Mouse (Mus musculus) heart, adult 2 months (tissue): Measurements from ENCODE around the gene Mlf2. TPM values are rescaled to one million over a fixed set of nuclear protein-coding genes. Genes with fewer than 3 reads are reported as not detected.

ENCODE experiments used
- DNase-seq, 2 experiments: peaks; one replicate each; pipeline ENCODE4 v3.0.0; 2021
- H3K27ac ChIP-seq: fragments of 200-600 bp; 2 replicates; pipeline ENCODE4 v1.8.1; 2022
- H3K27me3 ChIP-seq: fragments of 200-500 bp; 2 replicates; pipeline ENCODE4 v1.6.1; 2012; ENCODE audit warnings: mild to moderate bottlenecking, low read length, inconsistent platforms, mixed read lengths; ENCODE audit not compliant: control insufficient read depth, insufficient read depth
- H3K36me3 ChIP-seq: fragments of 200-500 bp; 2 replicates; pipeline ENCODE4 v1.6.1; 2012; ENCODE audit warnings: low read length, inconsistent platforms; ENCODE audit not compliant: control insufficient read depth, insufficient read depth
- H3K4me1 ChIP-seq: fragments of 200-500 bp; 2 replicates; pipeline ENCODE4 v1.6.1; 2011; ENCODE audit warnings: low read length; ENCODE audit not compliant: control insufficient read depth, insufficient read depth
- H3K4me3 ChIP-seq: fragments of 200-600 bp; 2 replicates; pipeline ENCODE4 v1.8.1; 2022
- H3K79me2 ChIP-seq: fragments of 200-500 bp; replicated peaks from 2 replicates; pipeline ENCODE4 v1.6.1; 2012; ENCODE audit warnings: mild to moderate bottlenecking, inconsistent platforms, low read length, moderate library complexity, mixed read lengths; ENCODE audit not compliant: control insufficient read depth, insufficient read depth
- H3K9ac ChIP-seq: fragments of 200-500 bp; 2 replicates; pipeline ENCODE4 v1.6.1; 2012; ENCODE audit warnings: low read depth, mild to moderate bottlenecking, control low read depth, inconsistent platforms, low read length, mixed read lengths
- CTCF ChIP-seq: fragments of 200-600 bp; IDR thresholded peaks from 2 replicates; pipeline ENCODE4 v1.8.1; 2022; ENCODE audit warnings: antibody characterized with exemption, mild to moderate bottlenecking, moderate library complexity
- EP300 ChIP-seq: fragments of 200-500 bp; IDR thresholded peaks from 2 replicates; pipeline ENCODE4 v1.6.1; 2011; ENCODE audit warnings: low read depth, low read length, control low read depth; ENCODE audit not compliant: insufficient read depth
- POLR2A ChIP-seq: fragments of 200-500 bp; IDR thresholded peaks from 2 replicates; pipeline ENCODE4 v1.6.1; 2011; ENCODE audit warnings: mild to moderate bottlenecking, low read depth, low read length, control low read depth; ENCODE audit not compliant: insufficient read depth
- WGBS: fragments of 180-500 bp; shearing (Covaris S2); methylation state at CpG from one replicate; pipeline ENCODE4 v1.1.7; 2018; 5-methylcytosine and 5-hydroxymethylcytosine counted together
- intact Hi-C: fragments of 180-260 bp; cut with DNase I; formaldehyde crosslinking; loops from one replicate; pipeline ENCODE4 v1.15.1; 2025
- polyA plus RNA-seq: library from polyadenylated mRNA; depleted of rRNA; stranded (reverse); fragments of >200 nt; gene quantifications from 2 replicates; pipeline ENCODE4 v1.2.3, GENCODE M21; 2012
- total RNA-seq, 2 experiments: library from RNA; stranded (reverse); gene quantifications; 2 replicates each; pipeline ENCODE4 v1.2.3; 2021

The Mlf2 gene
- total and polyA plus RNA-seq, 3 experiments: 179 to 259 (median 194) TPM

DNA sequence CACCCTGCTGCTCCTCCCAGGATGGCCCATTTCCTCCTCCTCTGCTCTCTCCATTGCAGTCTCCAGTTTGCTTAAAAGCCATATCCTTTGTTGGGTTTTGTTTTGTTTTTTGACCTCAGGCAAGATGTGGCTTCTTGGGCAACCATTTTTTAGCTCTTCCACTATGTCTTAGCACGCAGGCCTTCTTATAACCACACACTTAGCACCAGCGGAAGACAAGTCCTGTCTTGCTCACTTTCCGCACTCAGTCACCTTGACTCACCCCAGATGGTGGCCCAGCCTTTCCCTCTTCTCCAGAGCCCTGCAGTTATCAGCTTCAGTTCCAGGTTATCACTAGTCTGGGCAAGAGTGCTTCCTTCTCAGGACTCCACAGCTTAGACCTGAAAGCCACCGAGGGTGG, 24.0 kb downstream of the Mlf2 start:
- Histone ChIP-seq H3K27ac (no peak overlapping the region), H3K4me3 (no peak overlapping the region), H3K9ac (no peak overlapping the region), H3K36me3 (no peaks in the 10 kb centered on the region), H3K27me3 (no peaks in the 10 kb centered on the region), H3K4me1 (no peaks in the 10 kb centered on the region), H3K79me2 (no peaks in the 10 kb centered on the region)
- intact Hi-C loops: no loop called here
- 84% methylated on average over 4 of the region's 4 CpGs for WGBS
- DNase-seq: no peak
- TF ChIP-seq POLR2A: no peak
- TF ChIP-seq EP300: no peak
- TF ChIP-seq CTCF: no peak

DNA sequence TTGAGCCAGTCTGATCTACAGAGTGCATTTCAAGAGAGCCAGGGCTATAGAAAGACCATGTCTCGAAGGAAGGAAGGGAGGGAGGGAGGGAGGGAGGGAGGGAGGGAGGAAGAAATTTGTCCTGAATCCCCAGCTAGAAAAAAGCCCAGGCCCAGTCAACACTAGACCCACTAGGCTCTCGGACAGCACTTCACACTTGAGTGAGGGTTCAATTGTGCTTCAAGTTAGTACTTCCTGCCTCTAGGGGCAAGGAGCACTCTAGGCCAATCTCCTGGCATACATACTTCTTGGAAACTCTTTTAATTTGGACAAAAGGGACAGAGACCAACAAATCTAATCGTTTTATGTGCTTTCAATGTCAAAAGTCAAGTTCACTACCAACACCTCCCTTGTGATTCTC, 26.9 kb downstream of the Mlf2 start:
- no peaks in the 10 kb centered on the region for H3K79me2 ChIP-seq
- no peaks in the 10 kb centered on the region for H3K27me3 ChIP-seq
- H3K27ac ChIP-seq: no peak overlapping the region
- TF ChIP-seq EP300 (no peak), CTCF (no peak), POLR2A (no peak)
- intact Hi-C loops: no loop called here
- 69% methylated on average over 3 of the region's 3 CpGs for WGBS
- no peak for DNase-seq
- H3K9ac ChIP-seq: no peak overlapping the region
- no peaks in the 10 kb centered on the region for H3K4me1 ChIP-seq
- no peak overlapping the region for H3K4me3 ChIP-seq
- no peaks in the 10 kb centered on the region for H3K36me3 ChIP-seq

DNA sequence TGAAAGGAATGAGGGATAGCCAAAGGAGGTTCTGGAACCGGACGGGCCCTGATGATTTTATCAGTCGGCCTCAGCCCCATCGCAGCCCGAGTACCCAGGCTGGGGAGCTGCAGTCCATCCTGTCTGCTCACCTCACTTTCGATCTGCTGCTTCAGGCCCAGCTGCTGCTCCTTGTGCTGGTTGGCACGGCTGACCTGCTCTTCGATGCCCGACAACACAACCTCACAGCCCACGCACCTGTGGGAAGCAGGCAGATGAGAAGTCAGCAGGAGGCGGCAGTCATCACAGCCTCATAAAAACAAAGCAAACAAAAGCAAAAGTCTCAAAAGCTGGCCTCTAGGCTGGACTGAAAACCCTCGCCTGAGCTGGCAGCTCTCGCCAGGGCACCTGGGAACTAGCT, 28.8 kb downstream of the Mlf2 start:
- TF ChIP-seq EP300 (no peak), POLR2A (no peak), CTCF (no peak)
- H3K79me2 ChIP-seq: no peaks in the 10 kb centered on the region
- WGBS: 94% methylated on average over 13 of the region's 13 CpGs
- H3K9ac ChIP-seq: no peak overlapping the region
- H3K27ac ChIP-seq: no peak overlapping the region
- H3K4me3 ChIP-seq: no peak overlapping the region
- no peak for DNase-seq
- H3K27me3 ChIP-seq: no peaks in the 10 kb centered on the region
- 0 out of 2 replicates have a peak, but pooled peaks cover 2% of the 10 kb centered on the region for H3K4me1 ChIP-seq
- no peaks in the 10 kb centered on the region for H3K36me3 ChIP-seq
- intact Hi-C loops: no loop called here

DNA sequence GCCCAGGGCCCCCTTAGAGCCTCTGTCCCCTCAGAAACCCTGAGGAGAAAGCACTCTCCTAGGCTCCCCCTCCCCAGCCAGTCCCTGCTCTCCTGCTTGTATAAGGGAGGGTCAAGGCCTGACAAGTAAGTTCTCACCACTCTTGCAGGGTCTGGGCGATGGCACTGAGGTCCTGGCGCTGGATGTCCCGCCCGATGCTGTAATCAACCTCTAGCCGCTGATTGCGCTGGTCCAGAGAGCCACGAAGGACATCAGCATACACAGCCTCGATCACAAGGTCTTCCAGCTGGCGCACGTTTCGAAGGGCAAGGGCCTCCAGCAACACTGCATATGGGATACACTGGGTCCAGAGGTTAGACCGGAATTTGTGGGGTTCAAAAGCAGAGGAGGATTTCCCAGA, 29.8 kb downstream of the Mlf2 start:
- no peaks in the 10 kb centered on the region for H3K36me3 ChIP-seq
- intact Hi-C loops: no loop called here
- H3K9ac ChIP-seq: no peak overlapping the region
- H3K79me2 ChIP-seq: no peaks in the 10 kb centered on the region
- no peak overlapping the region for H3K4me3 ChIP-seq
- DNase-seq: no peak
- 93% methylated on average over 12 of the region's 12 CpGs for WGBS
- no peak for TF ChIP-seq EP300
- no peak for TF ChIP-seq CTCF
- no peak for TF ChIP-seq POLR2A
- 0 out of 2 replicates have a peak, but pooled peaks cover 2% of the 10 kb centered on the region for H3K4me1 ChIP-seq
- H3K27ac ChIP-seq: no peak overlapping the region
- H3K27me3 ChIP-seq: no peaks in the 10 kb centered on the region

DNA sequence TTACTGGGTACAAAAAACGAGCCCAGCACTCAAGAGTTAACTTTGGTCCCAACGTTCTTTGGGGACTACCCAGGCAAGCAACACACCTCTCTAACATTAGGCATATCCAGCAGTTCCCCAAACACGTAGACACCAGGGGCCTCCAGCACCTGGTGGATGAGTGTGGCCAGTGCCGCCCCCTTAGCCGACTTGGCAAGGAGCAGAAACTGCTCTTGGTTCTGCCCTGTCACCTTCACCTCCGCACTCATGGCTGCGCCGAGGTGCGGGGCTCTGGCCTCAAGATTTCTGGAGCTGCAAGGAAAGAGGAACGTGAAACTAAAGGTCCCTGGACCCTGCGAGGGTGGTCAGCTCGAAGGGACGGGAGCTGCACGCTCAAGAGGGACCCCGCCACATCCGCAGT, 33.5 kb downstream of the Mlf2 start:
- Histone ChIP-seq H3K4me3 (peak overlapping the region; percentile 69), H3K27ac (peak overlapping the region; percentile 91), H3K27me3 (no peaks in the 10 kb centered on the region), H3K79me2 (no peaks in the 10 kb centered on the region), H3K36me3 (no peaks in the 10 kb centered on the region), H3K4me1 (0 out of 2 replicates have a peak, but pooled peaks cover 2% of the 10 kb centered on the region), H3K9ac (peak overlapping the region; percentile 66)
- WGBS: 24% methylated on average over 16 of the region's 16 CpGs
- no peak for TF ChIP-seq CTCF
- no peak for TF ChIP-seq POLR2A
- TF ChIP-seq EP300: no peak
- DNase-seq: no peak
- intact Hi-C loops: loop anchor here (1.0 to 2.0 kb wide), 3 partner anchors 34 to 74 kb away; partner anchors contain the start of genes Ing4 and Mlf2

DNA sequence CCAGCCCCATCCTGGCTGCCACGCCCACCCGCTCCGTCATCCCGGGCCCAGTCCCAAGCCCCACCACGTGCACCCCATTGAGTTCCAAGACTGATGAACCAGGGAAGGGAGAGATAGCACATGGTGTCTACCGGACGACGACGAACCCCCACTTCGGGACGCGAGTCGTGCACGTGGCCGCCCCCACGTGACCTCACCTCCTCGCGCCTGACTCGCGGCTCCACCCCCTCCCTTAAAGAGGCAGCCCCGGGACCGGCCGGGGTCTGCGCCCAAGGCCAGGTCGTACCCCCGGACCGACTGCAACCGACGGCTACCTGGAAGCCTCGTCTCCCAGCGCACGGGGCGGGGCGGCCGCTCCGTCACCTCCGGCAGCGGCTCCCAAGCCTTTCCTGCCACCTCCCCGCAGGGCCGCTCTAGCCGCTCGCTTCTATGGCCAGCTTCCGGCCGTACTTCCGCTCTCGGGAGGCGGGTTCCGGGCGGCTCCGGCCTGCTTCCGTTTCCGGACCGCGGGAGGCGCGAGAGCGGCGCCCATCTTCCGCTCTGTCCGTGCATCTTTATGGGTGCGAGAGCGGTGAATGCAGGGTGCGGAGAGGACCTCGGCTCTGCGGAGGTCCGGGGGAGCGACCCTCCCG, 34.0 kb downstream of the Mlf2 start, which contains the start of gene Cops7a:
TSS of gene Cops7a (minus strand) at position 451 of the 632 bp plus-strand sequence.
- 0 out of 2 replicates have a peak, but pooled peaks cover 2% of the 10 kb centered on the region for H3K4me1 ChIP-seq
- H3K27ac ChIP-seq: peak within 1 kb of the TSS; percentile 91
- H3K36me3 ChIP-seq: no peaks in the 10 kb centered on the region
- intact Hi-C loops: loop anchor here (1.0 to 2.0 kb wide), 3 partner anchors 34 to 74 kb away; partner anchors contain the start of genes Ing4 and Mlf2
- peak within 1 kb of the TSS; percentile 74 for H3K9ac ChIP-seq
- DNase-seq: peak; percentile 98 to 99
- H3K27me3 ChIP-seq: no peaks in the 10 kb centered on the region
- no peaks in the 10 kb centered on the region for H3K79me2 ChIP-seq
- peak within 1 kb of the TSS; percentile 69 for H3K4me3 ChIP-seq
- TF ChIP-seq CTCF (peak; percentile 17; the same call in 1 of the 2 replicates), EP300 (no peak), POLR2A (peak; percentile 88)
- WGBS: under 1% methylated on average over 68 of the region's 68 CpGs
